Mouse (Mus musculus) midbrain, postnatal 0 days (tissue): Measurements from ENCODE around the gene Nsun2. TPM values are rescaled to one million over a fixed set of nuclear protein-coding genes. Genes with fewer than 3 reads are reported as not detected.
A peak's percentile ranks its signal among the peaks of the same experiment; 100 is the strongest.

Source experiments
- ATAC-seq: fragments of 200-750 bp; cut with Nextera tagmentation; 2 replicates; pipeline ENCODE4 v1.8.0; 2017; ENCODE audit warnings: moderate number of reproducible peaks, mild to moderate bottlenecking, moderate TSS enrichment, moderate library complexity; ENCODE audit not compliant: low FRiP score
- DNase-seq: peaks from one replicate; pipeline ENCODE4 v3.0.0-alpha.2; 2015; ENCODE audit warnings: low spot score
- H3K27ac ChIP-seq: fragments of 300-500 bp; sonication (generic); 2 replicates; pipeline ENCODE4 v1.5.1; 2014; ENCODE audit warnings: low read depth, mild to moderate bottlenecking, low read length, mixed read lengths
- H3K27me3 ChIP-seq: fragments of 300-500 bp; sonication (generic); 2 replicates; pipeline ENCODE4 v1.6.1; 2014; ENCODE audit warnings: low read length, control low read depth, mixed read lengths; ENCODE audit not compliant: insufficient read depth
- H3K36me3 ChIP-seq: fragments of 300-500 bp; sonication (generic); 2 replicates; pipeline ENCODE4 v1.6.1; 2014; ENCODE audit warnings: low read length, control low read depth, mixed read lengths; ENCODE audit not compliant: insufficient read depth
- H3K4me1 ChIP-seq: fragments of 300-500 bp; sonication (generic); 2 replicates; pipeline ENCODE4 v1.6.1; 2014; ENCODE audit warnings: mild to moderate bottlenecking, control low read depth, antibody characterized with exemption, low read length, mixed read lengths; ENCODE audit not compliant: insufficient read depth
- H3K4me2 ChIP-seq: fragments of 300-500 bp; sonication (generic); 2 replicates; pipeline ENCODE4 v1.6.1; 2014; ENCODE audit warnings: low read depth, mild to moderate bottlenecking, low read length, mixed read lengths; ENCODE audit not compliant: poor library complexity, severe bottlenecking
- H3K4me3 ChIP-seq: fragments of 300-500 bp; sonication (generic); 2 replicates; pipeline ENCODE4 v1.5.1; 2014; ENCODE audit warnings: low read depth, mild to moderate bottlenecking, low read length, moderate library complexity
- H3K9ac ChIP-seq: fragments of 300-500 bp; sonication (generic); replicated peaks from 2 replicates; pipeline ENCODE4 v1.6.1; 2014; ENCODE audit warnings: mild to moderate bottlenecking, low read length, moderate library complexity, mixed read lengths; ENCODE audit not compliant: poor library complexity, severe bottlenecking
- H3K9me3 ChIP-seq: fragments of 300-500 bp; sonication (generic); 2 replicates; pipeline ENCODE4 v1.6.1; 2016; ENCODE audit warnings: low read length, control low read depth
- CTCF ChIP-seq: IDR thresholded peaks from 2 replicates; pipeline ENCODE4 v1.5.1; 2016; ENCODE audit warnings: antibody characterized with exemption, mild to moderate bottlenecking
- WGBS: fragments of 180-500 bp; shearing (Covaris S2); extraction: QIAGEN DNeasy Blood & Tissue Kit; methylation state at CpG from one replicate; pipeline ENCODE4 v1.1.7; 2014; 5-methylcytosine and 5-hydroxymethylcytosine counted together
- polyA plus RNA-seq: library from polyadenylated mRNA; unstranded; fragments of >200 nt; fragmentation: Nextera tagmentation; extraction: Ambion mirVana; gene quantifications from 2 replicates; pipeline ENCODE4 v1.2.1, GENCODE M21; 2015
- total RNA-seq: library from RNA; depleted of rRNA; stranded (reverse); fragments of >200 nt; gene quantifications from 2 replicates; pipeline ENCODE4 v1.2.3, GENCODE M21; 2014

The Nsun2 gene
- total and polyA plus RNA-seq, 2 experiments from 2014 or later = 60.2 to 60.3 TPM

DNA sequence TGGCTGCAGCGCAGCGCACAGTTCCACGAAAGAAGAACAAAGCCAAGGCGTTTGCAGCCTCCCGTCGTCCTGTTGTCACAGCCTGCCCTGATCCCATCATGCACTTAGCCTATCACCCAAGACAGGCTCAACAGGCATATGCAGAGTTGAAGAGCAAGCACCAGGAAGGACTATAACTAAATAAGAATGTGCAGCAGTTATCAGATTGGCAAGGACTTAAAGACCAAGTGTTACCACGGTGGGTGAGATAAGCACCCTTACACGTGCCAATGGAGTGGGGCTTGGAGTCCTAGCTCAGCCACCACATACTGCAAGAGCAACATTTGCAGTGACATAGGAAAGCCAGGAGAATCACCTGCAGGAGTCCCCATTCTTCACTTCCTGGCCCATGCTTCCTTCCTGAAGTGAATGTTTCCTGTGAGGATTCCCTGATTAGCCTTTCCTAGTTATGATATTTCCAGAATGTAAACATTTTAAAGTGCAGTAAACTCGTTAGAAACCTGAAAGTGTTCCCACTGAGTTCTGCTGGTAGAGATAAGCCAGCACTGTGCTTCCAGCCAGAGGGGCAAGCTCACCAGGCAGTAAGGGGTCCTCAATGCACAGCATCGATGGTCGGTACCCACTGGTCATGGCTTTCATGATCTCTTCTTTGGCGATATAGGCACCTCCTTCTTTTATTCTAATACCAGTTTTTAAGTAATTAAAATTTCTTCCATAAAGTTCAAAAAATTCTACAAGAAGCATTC, 27.0 kb upstream of the Nsun2 start:
- Histone ChIP-seq H3K27ac (no peak overlapping the region), H3K9me3 (no peaks in the 10 kb centered on the region), H3K27me3 (no peaks in the 10 kb centered on the region), H3K4me3 (no peak overlapping the region), H3K9ac (no peak overlapping the region), H3K36me3 (peaks cover 64% of the 10 kb centered on the region), H3K4me1 (no peaks in the 10 kb centered on the region), H3K4me2 (no peak overlapping the region)
- ATAC-seq = no peak
- TF ChIP-seq CTCF = no peak
- WGBS = 94% methylated on average over 12 of the region's 12 CpGs
- no peak for DNase-seq

GRCm38 (mm10) chr13:69507666-69508065, 25.9 kb upstream of the Nsun2 start:
- Histone ChIP-seq H3K9ac (no peak overlapping the region), H3K4me2 (no peak overlapping the region), H3K36me3 (peaks cover 55% of the 10 kb centered on the region), H3K27ac (no peak overlapping the region), H3K27me3 (no peaks in the 10 kb centered on the region), H3K4me3 (no peak overlapping the region), H3K4me1 (no peaks in the 10 kb centered on the region), H3K9me3 (no peaks in the 10 kb centered on the region)
- no peak for ATAC-seq
- TF ChIP-seq CTCF = no peak
- WGBS = 90% methylated on average over 3 of the region's 3 CpGs
- no peak for DNase-seq

GRCm38 (mm10) chr13:69509391-69510244, 23.9 kb upstream of the Nsun2 start:
- peak; percentile 79 for TF ChIP-seq CTCF
- no peak overlapping the region for H3K4me2 ChIP-seq
- H3K9ac ChIP-seq = no peak overlapping the region
- H3K9me3 ChIP-seq = no peaks in the 10 kb centered on the region
- no peaks in the 10 kb centered on the region for H3K27me3 ChIP-seq
- no peak overlapping the region for H3K27ac ChIP-seq
- no peaks in the 10 kb centered on the region for H3K4me1 ChIP-seq
- H3K4me3 ChIP-seq = no peak overlapping the region
- H3K36me3 ChIP-seq = peaks cover 38% of the 10 kb centered on the region
- ATAC-seq = peak; percentile 62
- DNase-seq = peak; percentile 77
- WGBS = 57% methylated on average over 9 of the region's 9 CpGs

DNA sequence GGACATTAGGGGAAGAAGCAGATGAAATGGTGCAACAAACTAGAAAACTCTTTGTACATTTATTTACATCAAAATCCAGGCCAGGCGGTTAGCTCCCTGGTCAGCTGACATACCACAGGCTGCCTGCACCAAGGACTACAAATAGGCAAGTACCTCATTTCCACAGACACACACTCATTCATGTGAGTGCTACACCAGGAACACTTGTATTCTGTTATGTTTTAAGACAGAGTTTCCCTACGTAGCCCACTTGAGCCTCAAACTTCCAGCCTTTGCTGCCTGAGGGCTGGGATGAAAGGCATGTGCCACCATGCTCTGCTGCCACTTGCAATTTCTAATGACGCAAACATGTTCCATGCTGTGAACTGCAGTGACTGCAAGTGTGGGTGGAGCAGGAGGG, 18.5 kb upstream of the Nsun2 start:
- no peaks in the 10 kb centered on the region for H3K27me3 ChIP-seq
- no peak overlapping the region for H3K4me3 ChIP-seq
- H3K4me2 ChIP-seq = no peak overlapping the region
- no peak for TF ChIP-seq CTCF
- no peaks in the 10 kb centered on the region for H3K4me1 ChIP-seq
- H3K9ac ChIP-seq = no peak overlapping the region
- DNase-seq (no peak), ATAC-seq (no peak)
- H3K36me3 ChIP-seq = peaks cover 9% of the 10 kb centered on the region; the same call in 1 of the 2 replicates
- no peaks in the 10 kb centered on the region for H3K9me3 ChIP-seq
- 75% methylated on average over 3 of the region's 3 CpGs for WGBS
- no peak overlapping the region for H3K27ac ChIP-seq

GRCm38 (mm10) chr13:69517445-69517844, 16.1 kb upstream of the Nsun2 start:
- Histone ChIP-seq H3K27me3 (no peaks in the 10 kb centered on the region), H3K4me3 (no peak overlapping the region), H3K27ac (no peak overlapping the region), H3K36me3 (no peaks in the 10 kb centered on the region), H3K4me1 (0 out of 2 replicates have a peak, but pooled peaks cover 4% of the 10 kb centered on the region), H3K9me3 (no peaks in the 10 kb centered on the region), H3K4me2 (no peak overlapping the region), H3K9ac (no peak overlapping the region)
- DNase-seq (no peak), ATAC-seq (no peak)
- TF ChIP-seq CTCF = no peak
- WGBS = 88% methylated on average over 6 of the region's 6 CpGs

DNA sequence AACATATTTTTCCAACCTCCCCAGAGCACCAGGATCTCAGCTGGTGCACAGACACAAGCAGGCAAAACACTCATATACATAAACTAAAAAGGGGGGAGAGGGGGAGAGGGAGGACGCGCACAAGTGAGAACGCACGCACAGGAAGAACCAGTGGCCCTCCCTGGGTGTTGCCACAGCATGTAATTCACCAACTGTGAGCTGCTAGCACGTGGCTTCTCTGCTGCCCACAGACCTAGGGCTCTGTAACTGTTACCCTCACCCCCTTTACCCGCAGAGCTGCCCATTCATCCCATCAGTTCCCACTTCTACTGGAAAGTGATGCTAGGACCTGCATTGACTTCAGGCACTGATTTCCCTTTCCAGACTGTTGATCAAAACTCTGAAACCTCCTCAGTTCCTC, 14.4 kb upstream of the Nsun2 start:
- H3K27me3 ChIP-seq = no peaks in the 10 kb centered on the region
- no peak overlapping the region for H3K4me3 ChIP-seq
- DNase-seq = no peak
- H3K9me3 ChIP-seq = no peaks in the 10 kb centered on the region
- ATAC-seq = no peak
- H3K36me3 ChIP-seq = no peaks in the 10 kb centered on the region
- no peak overlapping the region for H3K4me2 ChIP-seq
- H3K4me1 ChIP-seq = 0 out of 2 replicates have a peak, but pooled peaks cover 4% of the 10 kb centered on the region
- H3K27ac ChIP-seq = no peak overlapping the region
- no peak overlapping the region for H3K9ac ChIP-seq
- WGBS = 75% methylated on average over 6 of the region's 6 CpGs
- TF ChIP-seq CTCF = no peak
